Mouse (Mus musculus): Measurements from ENCODE around the gene Mtch1. TPM values are rescaled to one million over a fixed set of nuclear protein-coding genes. Genes with fewer than 3 reads are reported as not detected.
A peak's percentile ranks its signal among the peaks of the same experiment; 100 is the strongest.
"Not testable (repeated sequence)": the region's sequence is repeated elsewhere in the genome, so short reads cannot be mapped to it uniquely, and the experiment has no call there.

Mtch1 gene
- polyA plus RNA-seq, 1 experiment, result 10.3 TPM

- peaks cover 3% of the 10 kb centered on the region; the same call in 1 of the 2 replicates for H3K27me3 ChIP-seq (ENCODE audit: control insufficient read depth)
- no peaks in the 10 kb centered on the region for H3K9me3 ChIP-seq (ENCODE audit: control insufficient read depth, low read length)
- TF ChIP-seq GATA1 (IDR thresholded peaks at IDR 0.05; ENCODE audit: low read length) (no peak), TAL1 (IDR thresholded peaks at IDR 0.05; ENCODE audit: low read length) (no peak)
- no peaks in the 10 kb centered on the region for H3K36me3 ChIP-seq (ENCODE audit: control insufficient read depth)
- H3K4me1 ChIP-seq (ENCODE audit: control insufficient read depth), result no peaks in the 10 kb centered on the region; the same call in 1 of the 2 replicates
- no peak overlapping the region for H3K4me3 ChIP-seq (replicated peaks)
Measured at GRCm38 (mm10) chr17:29355461-29355840, 7.7 kb upstream of the Mtch1 start.

DNA sequence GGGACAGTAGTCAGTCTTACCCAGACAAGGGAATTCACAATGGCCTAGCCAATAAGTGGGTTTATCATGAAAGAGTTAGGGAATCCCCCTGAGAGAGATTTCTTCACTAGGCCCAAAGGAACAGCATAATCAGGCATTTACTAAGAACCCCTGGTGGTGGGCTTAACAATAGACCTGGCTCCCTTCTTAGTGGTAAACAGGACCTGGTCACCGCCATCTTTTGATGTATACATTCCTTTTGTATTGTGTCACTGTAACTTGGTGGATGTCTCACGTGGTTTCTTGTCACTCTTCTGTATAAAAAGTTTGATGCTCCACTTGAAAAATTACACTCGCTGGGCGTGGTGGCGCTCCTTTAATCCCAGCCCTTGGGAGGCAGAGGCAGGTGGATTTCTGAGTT, 3.3 kb upstream of the Mtch1 start:
- not testable (repeated sequence) for H3K36me3 ChIP-seq (ENCODE audit: control insufficient read depth); H3K4me3 ChIP-seq (replicated peaks)
- peaks cover 23% of the 10 kb centered on the region for H3K4me1 ChIP-seq (ENCODE audit: control insufficient read depth)

GRCm38 (mm10) chr17:29348996-29349395, 1.3 kb upstream of the Mtch1 start:
- Histone ChIP-seq H3K4me1 (ENCODE audit: control insufficient read depth) (peaks cover 30% of the 10 kb centered on the region), H3K27me3 (ENCODE audit: control insufficient read depth) (no peaks in the 10 kb centered on the region), H3K4me3 (replicated peaks) (no peak overlapping the region), H3K36me3 (ENCODE audit: control insufficient read depth) (peaks cover 13% of the 10 kb centered on the region), H3K9me3 (ENCODE audit: control insufficient read depth, low read length) (no peaks in the 10 kb centered on the region)
- no peak for TF ChIP-seq TAL1 (IDR thresholded peaks at IDR 0.05; ENCODE audit: low read length)
- TF ChIP-seq GATA1 (IDR thresholded peaks at IDR 0.05; ENCODE audit: low read length), result no peak

More for the DNA sequence above, 3.3 kb upstream of the Mtch1 start:
- H3K9me3 ChIP-seq (ENCODE audit: control insufficient read depth, low read length); H3K27me3 ChIP-seq (ENCODE audit: control insufficient read depth): not testable (repeated sequence)

DNA sequence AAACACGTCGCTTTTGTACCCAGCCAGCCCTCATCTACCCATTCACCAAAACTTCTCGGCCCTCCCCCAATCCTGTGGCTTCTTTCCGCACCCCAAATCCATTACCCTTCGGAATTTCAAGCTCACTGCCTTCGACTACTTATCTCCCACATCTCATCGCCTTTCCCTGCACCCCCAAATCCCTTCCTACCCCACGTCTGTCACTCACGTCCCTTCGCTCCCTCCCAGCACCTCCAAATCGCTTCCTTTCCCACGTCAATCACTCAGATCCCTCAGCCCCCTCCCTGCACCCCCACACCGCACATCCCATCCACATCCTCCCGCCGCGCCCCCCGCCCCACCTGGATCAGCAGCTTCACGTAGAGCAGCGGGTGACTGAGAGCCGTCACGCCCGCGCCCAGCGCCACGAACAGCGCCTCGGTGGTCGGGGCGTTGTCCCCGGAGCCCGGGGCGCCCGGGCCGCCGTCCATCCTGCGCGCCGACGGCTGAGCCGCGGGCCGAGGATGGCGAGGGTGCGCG, 549 bp downstream of the Mtch1 start:
- peaks cover 28% of the 10 kb centered on the region for H3K36me3 ChIP-seq (ENCODE audit: control insufficient read depth)
- H3K4me1 ChIP-seq (ENCODE audit: control insufficient read depth), result peaks cover 40% of the 10 kb centered on the region
- H3K27me3 ChIP-seq (ENCODE audit: control insufficient read depth), result no peaks in the 10 kb centered on the region
- H3K4me3 ChIP-seq (replicated peaks), result peak overlapping the region; percentile 77
- no peaks in the 10 kb centered on the region for H3K9me3 ChIP-seq (ENCODE audit: control insufficient read depth, low read length)
- TF ChIP-seq GATA1 (IDR thresholded peaks at IDR 0.05; ENCODE audit: low read length), result peak; percentile 77
- TF ChIP-seq TAL1 (IDR thresholded peaks at IDR 0.05; ENCODE audit: low read length), result no peak

DNA sequence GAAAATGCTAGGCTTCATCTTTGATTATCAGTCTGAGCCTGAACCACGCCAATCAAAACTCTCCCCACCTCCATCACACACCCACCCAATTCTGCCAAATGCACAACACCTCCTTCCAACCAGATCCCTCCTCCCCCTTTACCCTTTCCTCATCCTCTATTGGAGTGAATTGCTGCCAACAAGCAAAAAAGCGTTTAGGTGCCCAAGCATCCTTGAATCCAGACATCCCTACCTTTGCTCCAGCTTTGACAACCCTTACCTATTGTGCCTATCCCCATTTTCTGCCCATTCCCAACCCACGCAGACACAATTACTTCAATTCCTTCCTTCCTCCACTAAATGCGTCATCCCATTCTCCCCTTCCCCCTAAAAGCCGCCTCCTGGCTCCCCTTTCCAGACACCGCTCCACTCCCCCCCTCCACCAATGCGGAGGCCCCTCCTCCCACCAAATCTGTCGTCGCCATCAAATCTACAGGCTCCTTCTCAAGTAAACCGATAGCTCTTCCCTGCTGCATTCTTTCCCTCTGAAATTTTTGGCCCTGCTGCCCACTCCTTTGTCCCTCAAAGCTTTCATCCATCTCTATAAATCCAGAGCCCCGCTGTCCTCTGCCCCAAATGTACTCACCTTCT, 1.1 kb downstream of the Mtch1 start:
- peaks cover 46% of the 10 kb centered on the region for H3K4me1 ChIP-seq (ENCODE audit: control insufficient read depth)

DNA sequence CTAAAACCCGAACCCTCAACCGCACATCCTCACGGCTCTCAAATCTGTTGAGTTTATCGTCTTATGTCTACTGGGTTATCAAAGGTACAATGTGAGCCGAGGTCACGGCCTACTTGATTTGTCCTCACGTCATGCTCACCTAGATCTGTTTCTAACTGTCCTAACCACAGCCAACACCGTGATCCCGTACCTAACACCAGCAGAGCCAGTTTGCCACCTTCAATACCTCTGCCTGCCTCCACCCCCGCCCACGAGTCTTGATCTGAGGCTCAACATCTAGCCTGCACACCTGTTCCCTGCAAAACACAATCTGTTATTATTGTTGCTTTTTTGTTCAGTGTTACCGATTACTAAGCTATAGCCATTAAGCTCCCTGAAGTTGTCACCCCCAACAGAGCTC, 2.5 kb downstream of the Mtch1 start:
- peaks cover 51% of the 10 kb centered on the region for H3K4me1 ChIP-seq (ENCODE audit: control insufficient read depth)

More for the DNA sequence above, 1.1 kb downstream of the Mtch1 start:
- TF ChIP-seq GATA1 (IDR thresholded peaks at IDR 0.05; ENCODE audit: low read length) (no peak), TAL1 (IDR thresholded peaks at IDR 0.05; ENCODE audit: low read length) (no peak)
- Histone ChIP-seq H3K36me3 (ENCODE audit: control insufficient read depth) (peaks cover 28% of the 10 kb centered on the region), H3K27me3 (ENCODE audit: control insufficient read depth) (no peaks in the 10 kb centered on the region), H3K4me3 (replicated peaks) (peak overlapping the region; percentile 77), H3K9me3 (ENCODE audit: control insufficient read depth, low read length) (no peaks in the 10 kb centered on the region)

DNA sequence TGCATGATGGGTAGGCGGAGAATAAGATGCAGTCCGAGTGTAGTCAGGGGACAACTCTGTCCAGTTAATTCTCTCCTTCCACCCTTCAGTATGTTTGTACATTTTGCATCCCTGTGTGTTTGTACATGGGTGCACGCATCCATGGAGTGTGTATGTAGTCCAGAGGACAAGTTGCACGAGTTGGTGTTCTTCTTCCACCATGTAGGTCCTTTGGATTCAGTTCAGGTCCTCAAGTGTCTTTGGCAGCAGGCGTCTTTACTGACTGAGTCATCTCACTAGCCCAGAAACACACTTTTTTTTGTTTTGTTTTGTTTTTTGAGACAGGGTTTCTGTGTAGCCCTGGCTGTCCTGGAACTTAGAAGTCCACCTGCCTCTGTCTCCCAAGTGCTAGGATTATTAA, 4.5 kb downstream of the Mtch1 start:
- no peaks in the 10 kb centered on the region for H3K9me3 ChIP-seq (ENCODE audit: control insufficient read depth, low read length)
- no peaks in the 10 kb centered on the region for H3K27me3 ChIP-seq (ENCODE audit: control insufficient read depth)
- H3K4me3 ChIP-seq (replicated peaks), result no peak overlapping the region
- H3K4me1 ChIP-seq (ENCODE audit: control insufficient read depth), result peaks cover 48% of the 10 kb centered on the region
- peaks cover 54% of the 10 kb centered on the region for H3K36me3 ChIP-seq (ENCODE audit: control insufficient read depth)
- TF ChIP-seq GATA1 (IDR thresholded peaks at IDR 0.05; ENCODE audit: low read length) (no peak), TAL1 (IDR thresholded peaks at IDR 0.05; ENCODE audit: low read length) (no peak)

More for the DNA sequence above, 2.5 kb downstream of the Mtch1 start:
- Histone ChIP-seq H3K9me3 (ENCODE audit: control insufficient read depth, low read length) (no peaks in the 10 kb centered on the region), H3K27me3 (ENCODE audit: control insufficient read depth) (no peaks in the 10 kb centered on the region), H3K4me3 (replicated peaks) (no peak overlapping the region), H3K36me3 (ENCODE audit: control insufficient read depth) (peaks cover 34% of the 10 kb centered on the region)
- TF ChIP-seq GATA1 (IDR thresholded peaks at IDR 0.05; ENCODE audit: low read length) (no peak), TAL1 (IDR thresholded peaks at IDR 0.05; ENCODE audit: low read length) (no peak)

DNA sequence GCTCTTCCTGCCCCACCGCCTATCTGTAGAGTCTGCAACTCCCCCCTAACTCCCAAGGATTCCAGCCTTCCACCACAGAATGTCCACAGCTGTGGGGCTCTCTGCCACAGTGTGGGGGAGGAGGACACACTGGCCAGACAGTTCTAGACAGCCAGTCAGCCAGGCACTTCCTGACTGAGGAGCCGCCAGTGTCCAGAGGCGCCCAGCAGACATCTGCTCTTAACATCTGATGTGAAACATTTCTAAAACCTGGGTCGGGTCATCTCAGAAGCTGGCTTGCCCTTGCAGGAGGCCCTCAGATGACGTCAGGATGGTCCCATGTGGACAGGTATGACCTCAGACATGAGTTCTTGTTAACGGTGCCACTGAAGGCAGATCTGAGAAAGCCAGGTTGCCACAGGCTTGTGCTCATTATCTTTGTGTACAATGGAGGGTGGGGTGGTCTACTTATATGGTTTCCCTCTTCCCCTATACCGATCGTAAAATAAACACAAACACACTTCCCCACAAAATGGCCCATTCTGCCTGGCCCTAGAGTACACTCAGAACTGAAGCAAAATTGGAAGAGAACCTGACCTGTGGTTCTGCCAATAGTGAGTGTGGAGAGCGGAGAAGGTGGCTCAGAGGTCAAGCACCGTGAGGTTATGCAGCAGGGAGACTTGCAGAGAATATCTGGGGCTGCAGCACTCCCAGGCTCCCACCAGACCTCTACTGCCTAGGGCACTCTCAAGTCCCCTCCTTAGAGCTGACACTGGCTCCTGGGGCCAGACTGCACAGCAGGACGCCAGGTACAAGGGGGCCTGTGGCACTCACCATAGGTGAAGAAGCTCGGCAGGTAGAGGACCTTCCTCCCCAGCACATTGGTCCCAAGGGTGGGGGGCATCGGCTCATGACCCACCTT, 5.5 kb downstream of the Mtch1 start:
- Histone ChIP-seq H3K36me3 (ENCODE audit: control insufficient read depth) (peaks cover 62% of the 10 kb centered on the region), H3K27me3 (ENCODE audit: control insufficient read depth) (no peaks in the 10 kb centered on the region), H3K4me3 (replicated peaks) (no peak overlapping the region), H3K9me3 (ENCODE audit: control insufficient read depth, low read length) (no peaks in the 10 kb centered on the region), H3K4me1 (ENCODE audit: control insufficient read depth) (peaks cover 40% of the 10 kb centered on the region)
- TF ChIP-seq GATA1 (IDR thresholded peaks at IDR 0.05; ENCODE audit: low read length), result no peak
- TF ChIP-seq TAL1 (IDR thresholded peaks at IDR 0.05; ENCODE audit: low read length), result no peak

GRCm38 (mm10) chr17:29341591-29342003, 6.1 kb downstream of the Mtch1 start:
- Histone ChIP-seq H3K36me3 (ENCODE audit: control insufficient read depth) (peaks cover 69% of the 10 kb centered on the region), H3K4me3 (replicated peaks) (no peak overlapping the region), H3K27me3 (ENCODE audit: control insufficient read depth) (no peaks in the 10 kb centered on the region), H3K4me1 (ENCODE audit: control insufficient read depth) (peaks cover 33% of the 10 kb centered on the region), H3K9me3 (ENCODE audit: control insufficient read depth, low read length) (no peaks in the 10 kb centered on the region)
- TF ChIP-seq GATA1 (IDR thresholded peaks at IDR 0.05; ENCODE audit: low read length) (no peak), TAL1 (IDR thresholded peaks at IDR 0.05; ENCODE audit: low read length) (no peak)

Measured in erythroblast, embryonic 14.5 days (primary cell).